Mouse (Mus musculus) midbrain, embryonic 14.5 days (tissue): Measurements from ENCODE around the gene Tuba3b. TPM values are rescaled to one million over a fixed set of nuclear protein-coding genes. Genes with fewer than 3 reads are reported as not detected.

Experiments used
- ATAC-seq: fragments of 200-750 bp; cut with Nextera tagmentation; 2 replicates; pipeline ENCODE4 v1.8.0; 2017; ENCODE audit warnings: moderate number of reproducible peaks, moderate library complexity; ENCODE audit not compliant: low FRiP score, low TSS enrichment
- DNase-seq: peaks from one replicate; pipeline ENCODE4 v3.0.0-alpha.2; 2015
- H3K27ac ChIP-seq: fragments of 300-500 bp; sonication (generic); replicated peaks from 2 replicates; pipeline ENCODE4 v1.5.1; 2014; ENCODE audit warnings: mild to moderate bottlenecking, low read depth, low read length, moderate library complexity
- H3K27me3 ChIP-seq: fragments of 300-500 bp; sonication (generic); 2 replicates; pipeline ENCODE4 v1.6.1; 2014; ENCODE audit warnings: low read length, control low read depth, mixed read lengths; ENCODE audit not compliant: control insufficient read depth, insufficient read depth
- H3K36me3 ChIP-seq: fragments of 300-500 bp; sonication (generic); 2 replicates; pipeline ENCODE4 v1.6.1; 2014; ENCODE audit warnings: low read length, control low read depth; ENCODE audit not compliant: control insufficient read depth, insufficient read depth
- H3K4me1 ChIP-seq: fragments of 300-500 bp; sonication (generic); 2 replicates; pipeline ENCODE4 v1.6.1; 2014; ENCODE audit warnings: mild to moderate bottlenecking, antibody characterized with exemption, low read length, control low read depth; ENCODE audit not compliant: control insufficient read depth, insufficient read depth
- H3K4me2 ChIP-seq: fragments of 300-500 bp; sonication (generic); 2 replicates; pipeline ENCODE4 v1.6.1; 2014; ENCODE audit warnings: mild to moderate bottlenecking, low read length, moderate library complexity
- H3K4me3 ChIP-seq: fragments of 300-500 bp; sonication (generic); replicated peaks from 2 replicates; pipeline ENCODE4 v1.5.1; 2014; ENCODE audit warnings: low read depth, low read length
- H3K9ac ChIP-seq: fragments of 300-500 bp; sonication (generic); replicated peaks from 2 replicates; pipeline ENCODE4 v1.6.1; 2014; ENCODE audit warnings: mild to moderate bottlenecking, low read length, moderate library complexity
- H3K9me3 ChIP-seq: fragments of 300-500 bp; sonication (generic); 2 replicates; pipeline ENCODE4 v1.6.1; 2016; ENCODE audit warnings: low read length, control low read depth, mixed read lengths; ENCODE audit not compliant: control insufficient read depth
- WGBS: fragments of 180-500 bp; shearing (Covaris S2); extraction: QIAGEN DNeasy Blood & Tissue Kit; methylation state at CpG from one replicate; pipeline ENCODE4 v1.1.7; 2014; 5-methylcytosine and 5-hydroxymethylcytosine counted together
- polyA plus RNA-seq: library from polyadenylated mRNA; unstranded; fragments of >200 nt; fragmentation: Nextera tagmentation; extraction: Ambion mirVana; gene quantifications from 2 replicates; pipeline ENCODE4 v1.2.1, GENCODE M21; 2014

Tuba3b gene
- polyA plus RNA-seq, 1 experiment from 2014 or later: not detected

- Histone ChIP-seq H3K9me3 (no peaks in the 10 kb centered on the region), H3K9ac (no peak overlapping the region), H3K4me1 (0 out of 2 replicates have a peak, but pooled peaks cover 5% of the 10 kb centered on the region), H3K4me2 (no peak overlapping the region), H3K4me3 (no peak overlapping the region), H3K36me3 (no peaks in the 10 kb centered on the region), H3K27me3 (no peaks in the 10 kb centered on the region), H3K27ac (no peak overlapping the region)
- DNase-seq (no peak), ATAC-seq (no peak)
- 90% methylated on average over 5 of the region's 5 CpGs for WGBS
Measured at GRCm38 (mm10) chr6:145616402-145617229, 1.1 kb downstream of the Tuba3b start.

- Histone ChIP-seq H3K4me2 (no peak overlapping the region), H3K9ac (no peak overlapping the region), H3K36me3 (no peaks in the 10 kb centered on the region), H3K27ac (no peak overlapping the region), H3K9me3 (no peaks in the 10 kb centered on the region), H3K27me3 (no peaks in the 10 kb centered on the region), H3K4me3 (no peak overlapping the region), H3K4me1 (no peaks in the 10 kb centered on the region)
- no peak for DNase-seq
- 95% methylated on average over 4 of the region's 4 CpGs for WGBS
- no peak for ATAC-seq
Measured at GRCm38 (mm10) chr6:145623141-145623540, 7.6 kb downstream of the Tuba3b start.

GRCm38 (mm10) chr6:145630269-145630668 is 14.7 kb downstream of the Tuba3b start:
- WGBS: 66% methylated on average over 6 of the region's 6 CpGs
- no peak overlapping the region for H3K4me3 ChIP-seq
- H3K27ac ChIP-seq: no peak overlapping the region
- H3K4me2 ChIP-seq: no peak overlapping the region
- no peaks in the 10 kb centered on the region for H3K36me3 ChIP-seq
- H3K27me3 ChIP-seq: no peaks in the 10 kb centered on the region
- no peak for DNase-seq
- no peak for ATAC-seq
- H3K9me3 ChIP-seq: no peaks in the 10 kb centered on the region
- H3K4me1 ChIP-seq: no peaks in the 10 kb centered on the region
- H3K9ac ChIP-seq: no peak overlapping the region

- DNase-seq (no peak), ATAC-seq (no peak)
- no peaks in the 10 kb centered on the region for H3K4me1 ChIP-seq
- no peak overlapping the region for H3K27ac ChIP-seq
- no peaks in the 10 kb centered on the region for H3K27me3 ChIP-seq
- 95% methylated on average over 2 of the region's 2 CpGs for WGBS
- no peak overlapping the region for H3K4me2 ChIP-seq
- H3K9ac ChIP-seq: no peak overlapping the region
- no peak overlapping the region for H3K4me3 ChIP-seq
- H3K9me3 ChIP-seq: no peaks in the 10 kb centered on the region
- no peaks in the 10 kb centered on the region for H3K36me3 ChIP-seq
Measured at GRCm38 (mm10) chr6:145634454-145634853, 18.9 kb downstream of the Tuba3b start.

- WGBS: 80% methylated on average over 4 of the region's 4 CpGs
- no peak for ATAC-seq
- Histone ChIP-seq H3K27ac (no peak overlapping the region), H3K9ac (no peak overlapping the region), H3K27me3 (no peaks in the 10 kb centered on the region), H3K4me1 (no peaks in the 10 kb centered on the region), H3K4me2 (no peak overlapping the region), H3K9me3 (0 out of 2 replicates have a peak, but pooled peaks cover 3% of the 10 kb centered on the region), H3K4me3 (no peak overlapping the region), H3K36me3 (no peaks in the 10 kb centered on the region)
- DNase-seq: no peak
Measured at GRCm38 (mm10) chr6:145636682-145637081, 21.1 kb downstream of the Tuba3b start.

GRCm38 (mm10) chr6:145638248-145638647 is 22.7 kb downstream of the Tuba3b start:
- H3K27ac ChIP-seq: no peak overlapping the region
- no peak overlapping the region for H3K4me3 ChIP-seq
- ATAC-seq (no peak), DNase-seq (no peak)
- no peaks in the 10 kb centered on the region for H3K4me1 ChIP-seq
- no peaks in the 10 kb centered on the region for H3K27me3 ChIP-seq
- 0 out of 2 replicates have a peak, but pooled peaks cover 3% of the 10 kb centered on the region for H3K9me3 ChIP-seq
- H3K4me2 ChIP-seq: no peak overlapping the region
- WGBS: 81% methylated on average over 6 of the region's 6 CpGs
- H3K36me3 ChIP-seq: no peaks in the 10 kb centered on the region
- H3K9ac ChIP-seq: no peak overlapping the region

- Histone ChIP-seq H3K4me2 (no peak overlapping the region), H3K9me3 (0 out of 2 replicates have a peak, but pooled peaks cover 3% of the 10 kb centered on the region), H3K36me3 (no peaks in the 10 kb centered on the region), H3K4me1 (no peaks in the 10 kb centered on the region), H3K9ac (no peak overlapping the region), H3K4me3 (no peak overlapping the region), H3K27ac (no peak overlapping the region), H3K27me3 (no peaks in the 10 kb centered on the region)
- WGBS: 91% methylated on average over 4 of the region's 4 CpGs
- ATAC-seq (no peak), DNase-seq (no peak)
Measured at GRCm38 (mm10) chr6:145640971-145641506, 25.5 kb downstream of the Tuba3b start.

GRCm38 (mm10) chr6:145651976-145652375 is 36.4 kb downstream of the Tuba3b start:
- DNase-seq (no peak), ATAC-seq (no peak)
- Histone ChIP-seq H3K27ac (no peak overlapping the region), H3K4me1 (peaks cover 9% of the 10 kb centered on the region; the same call in 1 of the 2 replicates), H3K36me3 (no peaks in the 10 kb centered on the region), H3K4me3 (no peak overlapping the region), H3K27me3 (no peaks in the 10 kb centered on the region), H3K4me2 (no peak overlapping the region), H3K9me3 (no peaks in the 10 kb centered on the region), H3K9ac (no peak overlapping the region)
- 88% methylated on average over 2 of the region's 2 CpGs for WGBS

GRCm38 (mm10) chr6:145652986-145653385 is 37.4 kb downstream of the Tuba3b start:
- Histone ChIP-seq H3K9ac (no peak overlapping the region), H3K27ac (no peak overlapping the region), H3K4me1 (peaks cover 9% of the 10 kb centered on the region; the same call in 1 of the 2 replicates), H3K9me3 (no peaks in the 10 kb centered on the region), H3K27me3 (no peaks in the 10 kb centered on the region), H3K4me3 (no peak overlapping the region), H3K4me2 (no peak overlapping the region), H3K36me3 (no peaks in the 10 kb centered on the region)
- 82% methylated on average over 5 of the region's 5 CpGs for WGBS
- no peak for ATAC-seq
- DNase-seq: no peak
